Mouse (Mus musculus): ENCODE measurements around the gene Rsf1. TPM values are rescaled to one million over a fixed set of nuclear protein-coding genes. Genes with fewer than 3 reads are reported as not detected.

Gene Rsf1
- total RNA-seq, 2 experiments from 2014 or later, result 21.9 to 35.8 TPM

GRCm38 (mm10) chr7:97629351-97629750, 49.7 kb downstream of the Rsf1 start:
- ATAC-seq (replicated peaks; ENCODE audit: poor library complexity, severe bottlenecking), result no peak

GRCm38 (mm10) chr7:97631290-97631689, 51.6 kb downstream of the Rsf1 start:
- ATAC-seq (replicated peaks; ENCODE audit: poor library complexity, severe bottlenecking), result no peak

- ATAC-seq (replicated peaks; ENCODE audit: poor library complexity, severe bottlenecking), result no peak
Observed at GRCm38 (mm10) chr7:97632897-97633296, 53.2 kb downstream of the Rsf1 start.

DNA sequence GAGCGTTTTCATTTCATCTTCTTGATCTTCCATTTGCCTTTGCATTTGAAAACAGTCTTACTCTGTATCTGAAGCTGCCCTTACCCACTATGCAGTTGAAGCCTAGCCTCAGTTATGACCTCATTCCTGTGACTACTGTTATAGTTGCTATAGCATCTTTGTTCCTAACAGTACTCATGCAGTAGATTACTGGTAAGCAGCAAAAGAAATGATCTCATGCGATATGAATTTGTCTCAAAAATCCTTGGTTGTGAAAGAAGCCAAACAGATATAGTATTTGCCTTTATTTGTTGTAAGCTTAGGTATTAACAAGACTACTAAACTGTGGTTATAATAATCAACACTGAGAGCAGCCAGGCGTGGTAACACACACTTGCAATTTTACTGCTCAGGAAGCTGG, 65.4 kb downstream of the Rsf1 start:
- ATAC-seq (replicated peaks; ENCODE audit: poor library complexity, severe bottlenecking), result no peak

DNA sequence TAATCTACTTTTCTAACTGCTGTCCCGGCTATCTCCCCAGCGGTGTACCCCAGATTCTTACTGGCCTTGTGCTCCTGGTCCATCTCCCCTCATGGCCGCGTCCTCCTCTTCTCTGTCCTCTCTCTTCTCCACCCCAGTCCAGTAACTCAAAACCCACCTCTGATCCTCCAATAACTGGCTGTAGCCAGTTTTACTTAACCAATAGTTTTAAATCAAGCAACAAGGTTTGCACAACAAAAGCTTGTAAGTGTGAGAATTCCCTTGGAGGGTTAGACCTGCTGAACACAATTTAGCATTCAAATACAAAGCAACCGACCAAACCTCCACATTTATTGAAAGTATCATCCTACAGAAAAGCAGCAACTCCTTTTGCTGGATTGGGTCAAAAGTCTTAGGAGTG, 68.0 kb downstream of the Rsf1 start:
- no peak for ATAC-seq (replicated peaks; ENCODE audit: poor library complexity, severe bottlenecking)

- no peak for ATAC-seq (replicated peaks; ENCODE audit: poor library complexity, severe bottlenecking)
Observed at GRCm38 (mm10) chr7:97650729-97651128, 71.0 kb downstream of the Rsf1 start.

GRCm38 (mm10) chr7:97656144-97656543, 76.5 kb downstream of the Rsf1 start:
- ATAC-seq (replicated peaks; ENCODE audit: poor library complexity, severe bottlenecking), result no peak

DNA sequence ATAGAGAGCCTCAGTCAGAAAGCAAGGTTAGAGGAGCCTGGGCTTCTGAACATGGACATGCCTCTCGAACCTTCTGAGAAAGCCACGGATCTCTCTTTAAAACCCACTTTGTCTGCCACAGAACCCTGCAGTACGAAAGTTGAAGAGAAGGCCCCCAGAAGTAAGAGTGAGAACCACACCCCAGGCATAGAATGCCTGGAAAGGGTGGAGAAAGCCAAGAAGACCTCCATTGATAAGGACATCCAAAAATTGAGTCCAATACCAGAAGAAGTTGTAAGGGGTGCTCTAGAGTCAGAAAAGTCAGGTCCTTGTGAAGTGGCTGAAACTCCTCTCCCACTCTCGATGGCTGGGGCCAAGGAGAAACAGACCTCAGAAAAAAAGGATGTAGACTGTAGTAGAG, 81.9 kb downstream of the Rsf1 start:
- no peak for ATAC-seq (replicated peaks; ENCODE audit: poor library complexity, severe bottlenecking)

- no peak; the same call in 1 of the 2 replicates for ATAC-seq (replicated peaks; ENCODE audit: poor library complexity, severe bottlenecking)
Observed at GRCm38 (mm10) chr7:97679239-97679638, 99.5 kb downstream of the Rsf1 start.

- ATAC-seq (replicated peaks; ENCODE audit: poor library complexity, severe bottlenecking), result peak; percentile 83
Observed at GRCm38 (mm10) chr7:97687831-97688230, 108.1 kb downstream of the Rsf1 start.

DNA sequence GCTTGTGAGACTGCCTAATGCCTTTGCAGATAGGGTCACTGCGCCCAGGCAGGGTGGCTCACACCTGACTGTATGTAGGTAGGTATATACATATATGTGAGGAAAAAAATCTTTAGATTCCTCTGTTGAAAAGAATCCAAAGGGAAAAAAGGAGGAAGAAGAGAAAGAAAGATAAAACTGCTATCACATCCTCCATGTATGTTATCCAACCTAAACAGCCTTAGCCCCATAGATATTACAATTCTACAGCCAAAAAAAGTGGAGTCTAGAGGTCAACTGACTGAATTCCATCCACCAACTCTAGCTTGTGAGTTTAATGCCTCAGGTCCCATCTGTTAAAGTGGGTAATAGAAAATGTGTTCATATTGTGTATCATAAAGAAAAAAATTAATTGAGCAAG, 115.8 kb downstream of the Rsf1 start:
- ATAC-seq (replicated peaks; ENCODE audit: poor library complexity, severe bottlenecking), result no peak

- ATAC-seq (replicated peaks; ENCODE audit: poor library complexity, severe bottlenecking), result peak; percentile 33
Observed at GRCm38 (mm10) chr7:97696133-97696505, 116.4 kb downstream of the Rsf1 start.

DNA sequence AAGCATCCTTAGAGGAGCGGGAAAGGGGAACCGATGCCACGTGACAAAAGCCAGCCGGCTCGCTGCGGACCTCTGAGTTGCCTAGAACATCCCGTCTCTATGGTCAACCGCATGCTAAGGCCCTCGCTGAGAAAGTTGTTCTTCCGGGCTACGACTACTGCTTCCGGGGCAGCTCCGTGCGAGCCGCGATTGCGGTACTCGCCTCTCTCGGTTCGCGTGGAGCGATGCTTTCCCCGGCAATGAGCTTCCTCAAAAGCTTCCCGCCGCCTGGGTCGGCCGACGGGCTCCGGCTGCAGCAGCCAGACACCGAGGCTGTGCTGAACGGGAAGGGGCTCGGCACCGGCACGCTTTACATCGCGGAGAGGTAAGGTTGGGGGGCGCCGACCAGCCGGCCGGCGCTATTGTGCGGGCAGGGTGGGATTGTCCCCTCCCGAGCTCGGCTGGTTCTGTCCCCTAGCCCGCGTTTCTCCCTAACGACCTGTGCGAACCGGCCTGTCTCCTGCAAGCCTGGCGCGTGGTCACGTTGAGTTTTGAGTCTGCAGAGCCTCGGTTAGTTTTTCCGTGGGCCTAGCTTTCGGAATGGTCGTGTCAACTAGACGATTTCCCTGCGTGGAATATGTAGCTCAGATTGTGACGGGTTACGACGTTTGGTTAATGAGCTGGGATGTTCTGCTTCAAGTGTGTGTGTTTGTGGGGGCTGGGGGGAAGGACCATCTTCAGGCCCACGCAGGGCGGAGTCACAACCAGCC, 117.0 kb downstream of the Rsf1 start, which contains the start of gene Clns1a:
Clns1a (plus strand) TSS at position 129 of the 749 bp plus-strand sequence.
- ATAC-seq (replicated peaks; ENCODE audit: poor library complexity, severe bottlenecking), result peak; percentile 98

DNA sequence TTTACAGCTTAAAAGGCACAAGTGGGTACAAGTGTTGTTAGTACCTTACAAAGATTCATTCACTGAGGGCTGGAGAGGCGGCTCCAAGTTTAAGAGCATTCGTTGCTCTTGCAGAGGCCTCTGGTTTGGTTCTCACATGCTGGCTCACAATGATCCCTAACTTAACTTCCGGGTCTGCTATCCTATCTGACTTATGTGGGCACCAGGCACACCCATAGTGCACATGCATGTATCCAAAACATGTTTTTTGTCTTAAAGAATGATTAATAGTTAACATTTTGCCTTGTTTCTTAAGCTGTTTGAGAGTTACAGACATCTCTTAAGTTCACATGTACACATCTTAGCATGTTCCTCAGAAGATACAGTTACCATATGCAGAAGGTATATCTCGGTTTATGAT, 120.5 kb downstream of the Rsf1 start:
- no peak for ATAC-seq (replicated peaks; ENCODE audit: poor library complexity, severe bottlenecking)

DNA sequence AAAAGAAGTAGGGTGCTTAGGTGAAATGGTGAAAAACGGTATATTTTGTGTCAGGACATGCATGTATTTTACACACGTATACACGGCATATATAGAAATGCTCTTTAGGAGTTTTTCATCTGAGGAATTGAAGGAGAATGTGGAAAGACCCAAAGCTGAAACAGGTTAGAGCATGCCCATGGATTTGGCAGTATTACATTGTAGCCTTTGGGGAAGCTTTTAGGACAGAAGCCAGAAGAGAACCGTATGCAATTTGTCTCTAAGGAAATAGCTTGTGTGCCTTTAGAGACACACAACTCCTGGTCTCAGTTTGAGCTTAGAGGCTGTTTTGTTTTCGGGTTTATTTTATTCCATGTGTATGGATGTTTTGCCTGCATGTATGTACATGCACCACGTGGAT, 121.4 kb downstream of the Rsf1 start:
- ATAC-seq (replicated peaks; ENCODE audit: poor library complexity, severe bottlenecking), result no peak

GRCm38 (mm10) chr7:97707123-97707522, 127.4 kb downstream of the Rsf1 start:
- no peak for ATAC-seq (replicated peaks; ENCODE audit: poor library complexity, severe bottlenecking)

GRCm38 (mm10) chr7:97707809-97708208, 128.1 kb downstream of the Rsf1 start:
- ATAC-seq (replicated peaks; ENCODE audit: poor library complexity, severe bottlenecking), result no peak

- ATAC-seq (replicated peaks; ENCODE audit: poor library complexity, severe bottlenecking), result peak; percentile 80
Observed at GRCm38 (mm10) chr7:97709204-97709603, 129.5 kb downstream of the Rsf1 start.

- no peak for ATAC-seq (replicated peaks; ENCODE audit: poor library complexity, severe bottlenecking)
Observed at GRCm38 (mm10) chr7:97714651-97715050, 135.0 kb downstream of the Rsf1 start.

GRCm38 (mm10) chr7:97717326-97717725, 137.6 kb downstream of the Rsf1 start:
- no peak for ATAC-seq (replicated peaks; ENCODE audit: poor library complexity, severe bottlenecking)

GRCm38 (mm10) chr7:97719078-97719477, 139.4 kb downstream of the Rsf1 start:
- ATAC-seq (replicated peaks; ENCODE audit: poor library complexity, severe bottlenecking), result no peak

DNA sequence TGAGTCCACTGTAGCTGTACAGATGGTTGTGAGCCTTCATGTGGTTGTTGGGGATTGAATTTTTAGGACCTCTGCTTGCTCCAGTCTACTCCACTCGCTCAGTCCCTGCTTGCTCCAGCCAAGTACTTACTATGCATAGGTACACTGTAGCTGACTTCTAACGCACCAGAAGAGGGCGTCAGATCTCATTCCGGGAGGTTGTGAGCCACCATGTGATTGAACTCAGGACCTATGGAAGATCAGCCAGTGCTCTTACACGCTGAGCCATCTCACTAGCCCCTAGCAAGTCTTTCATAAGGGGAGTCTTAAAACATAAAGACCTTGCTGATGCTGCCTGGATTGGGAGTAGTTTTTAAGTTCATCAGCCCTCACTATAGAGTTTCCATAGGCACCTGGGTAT, 140.4 kb downstream of the Rsf1 start:
- ATAC-seq (replicated peaks; ENCODE audit: poor library complexity, severe bottlenecking), result no peak
